16 mouse cellular contexts compared by ENCODE assay signal in the genomic region with DNA sequence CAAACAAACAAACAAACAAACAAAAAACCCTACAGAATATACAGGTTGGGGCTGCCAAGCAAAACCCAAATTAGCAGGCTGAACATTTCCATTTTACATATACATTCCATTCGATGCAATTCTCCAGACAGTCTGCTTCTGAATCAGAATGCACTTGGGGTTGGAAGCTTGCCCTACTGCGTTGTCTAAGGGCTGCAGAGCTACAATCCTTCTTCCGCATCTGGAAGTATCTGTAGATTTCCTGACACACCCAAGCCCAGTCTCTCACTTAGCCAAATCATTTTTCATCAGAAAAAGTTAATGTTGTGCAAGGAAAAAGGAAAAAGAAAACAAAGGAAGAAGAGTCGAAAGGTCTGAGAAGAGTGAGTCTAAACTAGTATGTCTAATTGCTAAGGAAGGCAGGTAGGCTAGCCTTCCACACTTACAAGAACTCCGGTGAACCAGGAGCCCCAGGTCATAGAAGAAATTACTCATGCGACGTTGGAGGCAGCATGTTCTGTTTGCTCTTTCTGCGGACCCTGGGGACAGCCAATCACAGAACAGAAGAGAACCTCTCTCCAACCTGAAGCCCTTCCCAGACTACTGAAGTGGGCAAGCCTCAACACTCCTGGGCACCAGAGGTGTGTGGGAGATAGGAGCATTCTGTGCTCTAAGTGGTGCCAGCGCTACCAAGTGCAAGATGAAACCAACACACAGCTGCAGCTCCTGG. TPM values are rescaled to one million over a fixed set of nuclear protein-coding genes. Genes with fewer than 3 reads are reported as not detected.
A peak's percentile ranks its signal among the peaks of the same experiment; 100 is the strongest.
DNase-seq lines count a peak whose midpoint lies in the region; ATAC-seq lines count a peak whose summit lies in the region.
"Had no signal": no experiment of that assay in that cellular context is flagged by ENCODE, and none has a peak within 500 bp of the region (broad histone marks: within the 10 kb centered on the region; RNA-seq: fewer than 3 reads in every experiment).

No protein-coding gene starts in this region.

- WGBS in limb, embryonic 15.5 days = 41% methylated on average over 9 of the region's 9 CpGs
- 89% methylated on average over 9 of the region's 9 CpGs for WGBS in forebrain, embryonic 11.5 days

- peaks cover 9% of the 10 kb centered on the region; the same call in 1 of the 2 replicates for H3K36me3 ChIP-seq in limb, embryonic 15.5 days
- no peaks in the 10 kb centered on the region for H3K36me3 ChIP-seq in forebrain, embryonic 11.5 days (ENCODE audit: control insufficient read depth, insufficient read depth, low read length)

- no peak overlapping the region for H3K9ac ChIP-seq in limb, embryonic 15.5 days
- no peak overlapping the region for H3K9ac ChIP-seq in forebrain, embryonic 11.5 days (ENCODE audit: low read length)
- H3K9ac ChIP-seq: limb, embryonic 12.5 days had no signal

- no peak overlapping the region for H3K4me3 ChIP-seq in limb, embryonic 15.5 days
- no peak overlapping the region for H3K4me3 ChIP-seq in forebrain, embryonic 11.5 days (ENCODE audit: low read depth, low read length)
- H3K4me3 ChIP-seq: limb, embryonic 12.5 days had no signal

- peak overlapping the region; percentile 86 for H3K27ac ChIP-seq in limb, embryonic 15.5 days
- H3K27ac ChIP-seq in forebrain, embryonic 11.5 days (ENCODE audit: low read depth, low read length) = no peak overlapping the region
- H3K27ac ChIP-seq: hindbrain, postnatal 0 days; limb, embryonic 12.5 days had no signal

- no peaks in the 10 kb centered on the region for H3K27me3 ChIP-seq in limb, embryonic 15.5 days
- no peaks in the 10 kb centered on the region for H3K27me3 ChIP-seq in forebrain, embryonic 11.5 days (ENCODE audit: control insufficient read depth, insufficient read depth, low read length)

- ATAC-seq in frontal cortex, adult (ENCODE audit: low TSS enrichment) = peak; percentile 60
- peak; percentile 71; the same call in 1 of the 2 replicates for ATAC-seq in limb, embryonic 15.5 days (ENCODE audit: insufficient number of reproducible peaks, low FRiP score, low TSS enrichment, low read depth)
- no peak for ATAC-seq in forebrain, embryonic 11.5 days (replicated peaks; ENCODE audit: low FRiP score)
- ATAC-seq: hindbrain, postnatal 0 days had no signal

- peaks cover 13% of the 10 kb centered on the region; the same call in 1 of the 2 replicates for H3K4me1 ChIP-seq in limb, embryonic 15.5 days
- H3K4me1 ChIP-seq in forebrain, embryonic 11.5 days (replicated peaks; ENCODE audit: control insufficient read depth, insufficient read depth, low read length) = 0 out of 2 replicates have a peak, but pooled peaks cover 3% of the 10 kb centered on the region
- H3K4me1 ChIP-seq: limb, embryonic 12.5 days had no signal

- DNase-seq in frontal cortex, adult 2 months (ENCODE audit: extremely low spot score in 1 of 2, low spot score in 1 of 2) = no peak
- DNase-seq in kidney, postnatal 10 days = peak; percentile 41
- DNase-seq in kidney, adult 11 months = no peak
- peak; percentile 27 for DNase-seq in MEL-GATA-1-ER (ENCODE audit: extremely low read depth, low read depth)
- DNase-seq in forebrain, embryonic 11.5 days (ENCODE audit: low spot score) = no peak
- DNase-seq in layer of hippocampus, adult 9-11 months = no peak
- DNase-seq: cerebellum, adult 11 months; gastrocnemius, postnatal 25 days; heart, postnatal 4 days; kidney, adult 9 months; lung, adult 2 months; thymus, postnatal 25 days had no signal

- no peaks in the 10 kb centered on the region for H3K9me3 ChIP-seq in limb, embryonic 15.5 days
- H3K9me3 ChIP-seq in forebrain, embryonic 11.5 days (ENCODE audit: control insufficient read depth, low read length) = no peaks in the 10 kb centered on the region
- H3K9me3 ChIP-seq: limb, embryonic 12.5 days had no signal

- peak overlapping the region; percentile 31 for H3K4me2 ChIP-seq in limb, embryonic 15.5 days
- H3K4me2 ChIP-seq in forebrain, embryonic 11.5 days (ENCODE audit: low read depth, low read length, severe bottlenecking) = no peak overlapping the region
- H3K4me2 ChIP-seq: limb, embryonic 12.5 days had no signal

RNA-seq across cellular contexts. Expression of a gene that starts 55.1 kb away (rescaled TPM):
- polyA plus RNA-seq in frontal cortex, adult 2 months (2012; rRNA removed) = 49.5 and 49.6 TPM in 2 replicates
- 46.2 and 48.9 TPM in 2 replicates for polyA plus RNA-seq in limb, embryonic 15.5 days (2015; fragmentation: Nextera tagmentation; extraction: Ambion mirVana)
- polyA plus RNA-seq in forebrain, embryonic 11.5 days (2014; fragmentation: Nextera tagmentation; extraction: Ambion mirVana) = 16.5 and 18.3 TPM in 2 replicates

Comparison
In these comparisons a context has a peak if more than half of its experiments do, and no peak if none do; other contexts are left out.
1. DNase-seq: peak in kidney, postnatal 10 days (single experiment) and MEL-GATA-1-ER (single experiment); none in frontal cortex, adult 2 months (0 of 2), kidney, adult 11 months (single experiment), forebrain, embryonic 11.5 days (single experiment) and layer of hippocampus, adult 9-11 months (single experiment).